Mouse (Mus musculus) hindbrain, embryonic 15.5 days (tissue): ENCODE measurements around the gene Lmx1b. TPM values are rescaled to one million over a fixed set of nuclear protein-coding genes. Genes with fewer than 3 reads are reported as not detected.

Experiments used
- ATAC-seq: fragments of 200-750 bp; cut with Nextera tagmentation; 2 replicates; pipeline ENCODE4 v1.8.0; 2017; ENCODE audit warnings: low read depth, moderate number of reproducible peaks, moderate TSS enrichment; ENCODE audit not compliant: low FRiP score
- H3K27ac ChIP-seq: fragments of 300-500 bp; sonication (generic); replicated peaks from 2 replicates; pipeline ENCODE4 v1.5.1; 2015; ENCODE audit warnings: mild to moderate bottlenecking, inconsistent platforms
- H3K27me3 ChIP-seq: fragments of 300-500 bp; sonication (generic); 2 replicates; pipeline ENCODE4 v1.6.1; 2015; ENCODE audit warnings: control low read depth, inconsistent platforms
- H3K36me3 ChIP-seq: fragments of 300-500 bp; sonication (generic); 2 replicates; pipeline ENCODE4 v1.6.1; 2015; ENCODE audit warnings: control low read depth, inconsistent platforms
- H3K4me1 ChIP-seq: fragments of 300-500 bp; sonication (generic); replicated peaks from 2 replicates; pipeline ENCODE4 v1.6.1; 2015; ENCODE audit warnings: control low read depth, inconsistent platforms
- H3K4me2 ChIP-seq: fragments of 300-500 bp; sonication (generic); 2 replicates; pipeline ENCODE4 v1.6.1; 2015; ENCODE audit warnings: moderate library complexity, mild to moderate bottlenecking, inconsistent platforms
- H3K4me3 ChIP-seq: fragments of 300-500 bp; sonication (generic); 2 replicates; pipeline ENCODE4 v1.5.1; 2015; ENCODE audit warnings: mild to moderate bottlenecking, inconsistent platforms
- H3K9ac ChIP-seq: fragments of 300-500 bp; sonication (generic); 2 replicates; pipeline ENCODE4 v1.6.1; 2015; ENCODE audit warnings: inconsistent platforms
- H3K9me3 ChIP-seq: fragments of 300-500 bp; sonication (generic); 2 replicates; pipeline ENCODE4 v1.6.1; 2016; ENCODE audit warnings: control low read depth, inconsistent platforms
- WGBS: fragments of 180-500 bp; shearing (Covaris S2); methylation state at CpG from one replicate; pipeline ENCODE4 v1.1.7; 2015; 5-methylcytosine and 5-hydroxymethylcytosine counted together
- polyA plus RNA-seq: library from polyadenylated mRNA; unstranded; fragments of >200 nt; fragmentation: Nextera tagmentation; extraction: Ambion mirVana; gene quantifications from 2 replicates; pipeline ENCODE4 v1.2.1, GENCODE M21; 2015

The Lmx1b gene
- 4.9 and 6.2 TPM in 2 replicates for polyA plus RNA-seq

DNA sequence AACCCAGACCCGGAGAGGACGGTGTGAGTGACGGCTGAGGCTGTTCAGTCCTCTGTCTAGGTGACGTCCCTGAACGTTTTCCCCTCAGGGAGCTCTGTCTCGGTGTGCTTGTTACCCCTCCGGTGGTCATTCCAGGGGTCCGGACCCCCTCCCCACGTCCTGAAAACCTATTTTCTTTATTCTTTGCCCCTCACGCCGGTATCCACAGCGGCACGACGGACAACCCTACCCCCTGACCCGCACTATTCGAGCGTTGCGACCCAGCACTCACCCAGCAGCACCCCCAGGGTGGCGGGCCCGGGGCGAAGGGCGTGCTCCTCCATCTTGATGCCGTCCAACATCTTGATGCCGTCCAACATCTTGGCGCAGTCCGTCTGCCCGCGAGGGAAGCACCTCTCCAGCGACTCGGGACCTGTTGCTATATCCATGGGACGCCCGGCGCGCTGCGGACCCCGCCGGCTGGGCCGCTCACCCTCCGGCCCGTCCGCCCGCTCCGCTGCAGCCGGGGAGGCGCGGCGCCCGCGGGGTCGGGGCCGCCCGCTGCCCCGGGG, at the start of gene Lmx1b:
Lmx1b (minus strand) TSS at position 341 of the 551 bp plus-strand sequence.
- Histone ChIP-seq H3K9ac (peak within 1 kb of the TSS; percentile 49), H3K4me1 (peaks cover 17% of the 10 kb centered on the region), H3K36me3 (no peaks in the 10 kb centered on the region), H3K9me3 (no peaks in the 10 kb centered on the region), H3K27me3 (peaks cover 78% of the 10 kb centered on the region), H3K27ac (peak within 1 kb of the TSS; percentile 77), H3K4me3 (peak within 1 kb of the TSS; percentile 39), H3K4me2 (peak within 1 kb of the TSS; percentile 53)
- WGBS, result 1% methylated on average over 39 of the region's 53 CpGs
- no peak for ATAC-seq

DNA sequence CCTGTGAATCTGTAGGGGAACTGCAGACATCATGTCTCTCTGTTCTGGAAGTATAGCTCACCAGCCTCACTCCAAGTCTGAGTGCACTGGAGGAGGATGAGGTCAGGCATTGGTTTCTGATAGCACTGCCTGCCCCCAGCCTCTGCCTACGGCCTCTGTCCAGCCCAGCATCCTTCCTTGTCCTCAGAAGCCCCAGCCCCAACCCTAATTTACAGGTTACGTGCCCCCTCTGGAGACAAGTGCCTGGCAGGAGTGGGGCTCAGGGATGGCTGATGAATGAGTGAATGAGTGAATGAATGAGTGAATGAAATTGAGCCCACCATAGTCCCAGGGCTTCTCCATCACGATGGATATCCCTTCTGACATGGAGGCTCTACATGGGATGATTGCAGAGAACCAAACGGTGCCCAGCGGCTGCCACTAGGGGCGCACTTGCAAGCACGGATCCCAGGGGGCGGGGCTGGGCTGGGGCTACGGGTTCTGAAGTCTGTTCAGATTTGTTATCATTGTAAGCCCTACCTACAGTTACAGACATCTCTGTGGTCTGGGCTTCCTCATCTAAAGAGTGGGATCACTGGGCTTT, 49.7 kb upstream of the Lmx1b start:
- Histone ChIP-seq H3K27me3 (no peaks in the 10 kb centered on the region), H3K9me3 (no peaks in the 10 kb centered on the region), H3K4me2 (peak overlapping the region; percentile 36; the same call in 1 of the 2 replicates), H3K4me3 (no peak overlapping the region), H3K9ac (no peak overlapping the region), H3K36me3 (no peaks in the 10 kb centered on the region), H3K4me1 (peaks cover 11% of the 10 kb centered on the region), H3K27ac (peak overlapping the region; percentile 52; the same call in 1 of the 2 replicates)
- ATAC-seq, result peak; percentile 27; the same call in 1 of the 2 replicates
- WGBS, result 33% methylated on average over 9 of the region's 9 CpGs

DNA sequence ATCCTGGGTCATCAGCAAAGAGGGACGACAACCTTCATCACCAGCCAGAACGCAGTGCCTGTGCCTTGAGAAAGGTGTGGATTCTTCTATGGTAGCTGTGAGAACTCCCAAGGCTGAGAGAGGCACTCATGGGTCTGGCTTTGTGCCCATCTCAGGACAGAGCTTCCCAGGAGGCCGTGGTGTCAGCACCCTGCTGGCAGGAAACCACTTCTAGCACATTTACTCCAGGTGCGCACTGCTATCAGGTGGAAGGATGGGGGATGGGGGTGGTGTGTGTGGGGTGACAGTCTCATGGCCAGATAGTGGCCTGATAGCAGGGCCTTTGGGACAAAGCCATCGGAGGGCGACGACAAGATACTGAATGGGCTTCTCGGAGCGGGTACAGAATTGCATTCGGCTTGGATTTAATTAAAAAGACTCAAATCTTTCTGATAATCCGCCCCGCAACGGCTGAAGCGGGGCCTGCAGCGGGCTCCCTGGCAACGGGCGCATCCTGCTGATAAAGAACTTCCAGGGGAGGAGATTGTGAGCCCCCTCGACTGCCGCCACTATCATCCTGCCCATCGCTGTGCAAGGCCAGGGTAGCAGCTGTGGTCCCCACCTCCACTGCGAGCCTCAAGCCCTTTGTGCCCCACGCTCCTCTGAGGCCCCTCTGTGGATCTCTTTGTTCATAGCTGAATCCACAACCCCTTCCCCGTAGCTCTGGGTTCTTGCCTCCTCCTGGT, 49.0 kb upstream of the Lmx1b start:
- H3K4me2 ChIP-seq, result peak overlapping the region; percentile 36
- H3K9ac ChIP-seq, result no peak overlapping the region
- WGBS, result 26% methylated on average over 23 of the region's 23 CpGs
- H3K9me3 ChIP-seq, result no peaks in the 10 kb centered on the region
- ATAC-seq, result peak; percentile 48; the same call in 1 of the 2 replicates
- no peak overlapping the region for H3K4me3 ChIP-seq
- no peaks in the 10 kb centered on the region for H3K36me3 ChIP-seq
- no peaks in the 10 kb centered on the region for H3K27me3 ChIP-seq
- peak overlapping the region; percentile 52; the same call in 1 of the 2 replicates for H3K27ac ChIP-seq
- peaks cover 11% of the 10 kb centered on the region for H3K4me1 ChIP-seq

DNA sequence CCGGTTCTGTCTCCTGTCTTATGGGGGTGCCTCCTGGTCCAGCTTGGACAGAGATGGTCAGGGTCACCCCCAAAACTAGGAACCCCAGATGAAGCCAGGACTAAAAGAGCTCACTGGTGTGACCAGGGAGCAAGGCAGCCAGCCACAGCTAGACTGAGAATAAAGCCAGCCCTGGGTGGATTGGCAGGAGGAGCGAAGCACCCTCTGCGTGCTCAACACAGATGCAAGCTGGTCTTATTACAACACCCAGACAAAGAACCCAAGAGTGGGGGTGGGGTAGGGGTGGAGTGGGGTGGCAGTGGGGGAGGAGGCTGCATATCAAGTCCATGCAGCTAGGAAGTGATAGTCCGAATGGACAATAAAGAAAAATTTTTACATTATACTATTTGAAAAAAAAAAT, 43.3 kb upstream of the Lmx1b start:
- 47% methylated on average over 4 of the region's 4 CpGs for WGBS
- H3K9me3 ChIP-seq, result no peaks in the 10 kb centered on the region
- H3K4me1 ChIP-seq, result 0 out of 2 replicates have a peak, but pooled peaks cover 4% of the 10 kb centered on the region
- no peak overlapping the region for H3K27ac ChIP-seq
- H3K4me2 ChIP-seq, result no peak overlapping the region
- H3K9ac ChIP-seq, result no peak overlapping the region
- no peak overlapping the region for H3K4me3 ChIP-seq
- ATAC-seq, result no peak
- H3K36me3 ChIP-seq, result no peaks in the 10 kb centered on the region
- peaks cover 2% of the 10 kb centered on the region; the same call in 1 of the 2 replicates for H3K27me3 ChIP-seq

DNA sequence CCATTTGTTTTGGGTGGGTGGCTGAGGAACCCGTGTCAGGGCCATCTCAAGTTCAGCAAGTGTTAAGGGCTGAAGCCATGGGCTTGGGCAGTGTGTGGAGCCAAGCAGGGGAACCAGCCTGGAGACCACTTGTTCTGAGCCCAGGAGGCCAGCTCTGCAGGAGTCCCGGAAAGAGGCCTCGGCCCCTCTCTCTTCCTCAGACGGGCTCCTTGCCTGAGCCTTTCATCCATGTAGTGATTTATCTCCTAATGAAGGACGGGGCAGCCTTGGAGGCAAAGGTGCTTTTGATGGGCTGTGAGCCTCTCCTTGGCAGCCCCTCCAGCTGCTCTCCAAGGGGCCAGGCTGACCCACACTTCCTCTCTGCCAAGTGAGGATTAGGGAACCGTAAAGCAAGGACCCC, 42.8 kb upstream of the Lmx1b start:
- no peak overlapping the region for H3K4me3 ChIP-seq
- ATAC-seq, result no peak

DNA sequence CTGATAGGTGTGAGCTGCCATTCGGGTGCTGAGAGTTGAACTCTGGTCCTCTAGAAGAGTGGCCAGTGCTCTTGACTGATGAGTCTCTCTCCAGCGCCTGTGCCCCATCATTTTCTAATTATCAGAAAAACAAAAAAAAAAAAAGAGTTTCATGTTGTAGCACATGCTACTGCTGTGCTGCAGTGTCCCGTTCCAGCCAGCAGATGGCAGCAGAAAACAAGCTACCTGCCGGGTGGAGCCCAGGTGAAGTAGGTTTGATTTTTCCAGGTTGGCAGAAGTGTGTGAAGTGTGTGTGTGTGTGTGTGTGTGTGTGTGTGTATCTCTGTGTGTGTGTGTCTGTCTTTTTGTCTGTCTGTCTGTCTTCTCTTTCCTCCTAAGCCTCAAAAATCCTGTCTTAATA, 41.9 kb upstream of the Lmx1b start:
- ATAC-seq, result no peak
- H3K4me2 ChIP-seq, result no peak overlapping the region
- H3K36me3 ChIP-seq, result no peaks in the 10 kb centered on the region
- H3K4me1 ChIP-seq, result 0 out of 2 replicates have a peak, but pooled peaks cover 4% of the 10 kb centered on the region
- no peak overlapping the region for H3K27ac ChIP-seq
- no peak overlapping the region for H3K9ac ChIP-seq
- no peaks in the 10 kb centered on the region for H3K9me3 ChIP-seq
- 12% methylated on average over 4 of the region's 4 CpGs for WGBS
- H3K27me3 ChIP-seq, result peaks cover 2% of the 10 kb centered on the region; the same call in 1 of the 2 replicates
- no peak overlapping the region for H3K4me3 ChIP-seq

More for the DNA sequence above, 42.8 kb upstream of the Lmx1b start:
- no peak overlapping the region for H3K27ac ChIP-seq
- 0 out of 2 replicates have a peak, but pooled peaks cover 4% of the 10 kb centered on the region for H3K4me1 ChIP-seq
- no peaks in the 10 kb centered on the region for H3K36me3 ChIP-seq
- H3K9me3 ChIP-seq, result no peaks in the 10 kb centered on the region
- no peak overlapping the region for H3K9ac ChIP-seq
- peaks cover 2% of the 10 kb centered on the region; the same call in 1 of the 2 replicates for H3K27me3 ChIP-seq
- 37% methylated on average over 6 of the region's 6 CpGs for WGBS
- H3K4me2 ChIP-seq, result no peak overlapping the region

DNA sequence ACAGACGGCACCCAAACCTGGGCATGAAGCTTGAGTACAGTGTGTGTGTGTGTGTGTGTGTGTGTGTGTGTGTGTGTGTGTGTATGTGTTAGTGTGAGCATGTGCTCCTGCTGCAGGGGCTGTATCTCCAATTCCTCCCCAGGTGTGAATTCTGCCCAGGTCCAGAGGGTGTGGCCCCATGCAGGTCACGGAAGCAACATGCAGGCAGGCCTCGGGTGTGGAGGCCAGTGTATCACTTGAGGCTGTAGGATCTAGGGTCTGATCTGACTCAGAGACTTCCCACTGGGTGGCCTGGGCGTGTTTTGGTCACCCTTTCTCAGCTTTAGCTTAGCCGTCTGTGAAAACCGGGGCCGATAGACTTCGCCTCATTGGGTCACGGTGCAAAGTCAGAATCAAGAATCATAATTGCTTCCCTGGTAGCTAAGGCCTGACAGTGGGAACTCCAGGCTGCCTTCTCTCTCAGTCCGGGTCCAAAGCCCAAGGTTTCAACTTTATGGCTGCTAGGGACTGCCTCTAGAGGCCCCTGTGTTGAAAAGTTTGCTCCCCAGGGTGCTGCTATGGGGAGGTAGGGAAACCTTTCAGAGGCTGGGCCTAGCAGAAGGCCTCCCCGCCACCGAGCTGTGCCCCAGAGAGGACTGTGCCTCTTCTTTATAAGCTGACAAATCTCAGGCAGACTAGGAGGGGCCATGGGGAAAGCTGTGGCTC, 38.8 kb upstream of the Lmx1b start:
- Histone ChIP-seq H3K4me1 (0 out of 2 replicates have a peak, but pooled peaks cover 4% of the 10 kb centered on the region), H3K27ac (no peak overlapping the region)

DNA sequence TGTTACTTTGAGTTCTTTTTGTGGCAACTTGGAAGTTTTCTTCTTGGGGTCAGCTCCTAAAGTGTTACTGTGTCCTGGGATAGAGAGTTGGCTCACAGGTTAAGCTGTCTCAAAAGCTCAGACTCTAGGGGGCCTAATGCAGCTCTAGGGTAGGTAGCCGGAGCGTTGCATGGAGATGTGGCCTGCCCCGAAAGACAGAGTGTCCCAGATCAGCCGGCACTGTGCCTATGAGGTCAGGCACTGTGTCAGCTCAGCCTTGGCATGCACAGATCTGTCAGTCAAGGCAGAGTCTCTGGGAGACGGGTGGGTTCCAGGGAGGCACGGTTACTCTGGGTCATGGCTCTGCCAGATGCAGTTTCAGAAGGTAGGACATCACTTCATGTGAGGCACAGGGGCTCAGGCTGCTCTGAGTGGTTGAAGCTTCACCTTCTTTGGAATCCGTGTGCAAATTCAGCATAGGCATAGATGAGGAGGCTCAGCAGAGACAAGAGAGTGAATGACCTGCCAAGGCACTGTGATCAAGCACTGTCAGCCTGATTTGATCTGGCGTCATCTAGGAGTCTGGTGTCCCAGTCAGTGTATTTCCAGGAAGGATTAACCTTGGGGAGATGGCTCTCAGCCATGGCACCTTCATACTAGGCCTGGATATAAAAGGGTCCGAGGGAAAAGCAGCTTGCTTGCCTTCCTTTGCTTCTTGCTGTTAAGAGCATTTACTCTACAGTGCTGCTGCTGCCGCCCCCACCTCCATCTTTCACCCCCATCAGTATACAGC, 32.6 kb upstream of the Lmx1b start:
- no peaks in the 10 kb centered on the region for H3K36me3 ChIP-seq
- H3K27me3 ChIP-seq, result no peaks in the 10 kb centered on the region
- H3K27ac ChIP-seq, result no peak overlapping the region
- WGBS, result 77% methylated on average over 10 of the region's 10 CpGs
- no peak overlapping the region for H3K9ac ChIP-seq
- H3K4me2 ChIP-seq, result no peak overlapping the region
- H3K4me3 ChIP-seq, result no peak overlapping the region
- H3K4me1 ChIP-seq, result no peaks in the 10 kb centered on the region
- ATAC-seq, result no peak
- H3K9me3 ChIP-seq, result no peaks in the 10 kb centered on the region

More for the DNA sequence above, 38.8 kb upstream of the Lmx1b start:
- Histone ChIP-seq H3K4me3 (no peak overlapping the region), H3K9ac (no peak overlapping the region), H3K4me2 (no peak overlapping the region), H3K9me3 (no peaks in the 10 kb centered on the region), H3K36me3 (no peaks in the 10 kb centered on the region), H3K27me3 (peaks cover 2% of the 10 kb centered on the region; the same call in 1 of the 2 replicates)
- WGBS, result 69% methylated on average over 12 of the region's 12 CpGs
- no peak for ATAC-seq

DNA sequence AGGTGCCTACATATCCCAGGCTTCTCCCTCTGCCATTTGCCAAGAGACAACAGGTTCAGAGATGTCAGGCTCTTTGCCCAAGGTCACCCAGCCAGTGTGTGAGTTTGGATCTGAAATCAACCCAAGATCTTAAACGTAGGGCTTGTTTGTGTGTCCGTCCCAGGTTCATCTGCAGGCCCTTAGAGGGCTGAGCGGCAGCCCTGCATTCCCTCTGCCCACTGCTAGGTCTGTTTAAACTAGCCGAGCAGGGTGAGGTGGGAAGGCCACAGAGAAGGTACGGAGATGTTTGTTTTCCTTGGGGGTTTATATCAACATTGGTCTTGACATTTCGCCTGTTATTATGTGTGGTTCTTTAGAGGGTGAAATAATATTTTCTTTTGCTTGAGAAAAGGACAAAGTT, 28.4 kb upstream of the Lmx1b start:
- Histone ChIP-seq H3K36me3 (no peaks in the 10 kb centered on the region), H3K9me3 (no peaks in the 10 kb centered on the region), H3K4me2 (no peak overlapping the region), H3K27ac (no peak overlapping the region), H3K27me3 (no peaks in the 10 kb centered on the region), H3K9ac (no peak overlapping the region), H3K4me3 (no peak overlapping the region), H3K4me1 (peaks cover 11% of the 10 kb centered on the region)
- no peak for ATAC-seq
- WGBS, result 87% methylated on average over 6 of the region's 6 CpGs

DNA sequence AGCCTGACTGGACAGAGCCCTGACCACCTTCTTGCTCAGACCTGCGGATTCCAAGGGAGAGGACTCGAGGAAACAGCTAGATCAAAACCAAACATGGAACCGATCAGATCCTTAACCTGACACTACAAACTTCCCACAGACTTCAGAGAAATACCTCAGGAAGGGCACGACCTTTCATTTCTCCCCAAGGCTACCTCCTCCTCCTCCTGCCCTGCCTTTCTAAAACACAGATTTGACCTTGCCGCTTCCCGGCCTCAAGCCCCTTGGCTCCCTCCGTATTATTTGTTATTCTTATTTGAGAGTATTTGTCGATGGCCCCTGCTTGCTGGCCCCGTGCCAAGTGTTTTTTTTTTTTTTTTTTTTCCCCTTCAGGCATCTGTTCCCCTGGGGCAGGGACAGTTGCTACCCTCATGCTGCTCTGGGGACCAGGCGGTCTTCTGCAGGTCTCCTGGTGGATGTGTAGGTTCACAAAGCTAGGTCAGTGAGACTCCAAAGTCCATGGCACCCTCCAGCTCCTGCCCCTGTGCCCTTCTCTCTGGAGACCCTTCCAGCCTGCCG, 26.2 kb upstream of the Lmx1b start:
- ATAC-seq, result no peak
- no peak overlapping the region for H3K9ac ChIP-seq
- WGBS, result 45% methylated on average over 11 of the region's 11 CpGs
- H3K4me3 ChIP-seq, result no peak overlapping the region
- peaks cover 11% of the 10 kb centered on the region for H3K4me1 ChIP-seq
- no peaks in the 10 kb centered on the region for H3K36me3 ChIP-seq
- no peaks in the 10 kb centered on the region for H3K9me3 ChIP-seq
- no peaks in the 10 kb centered on the region for H3K27me3 ChIP-seq
- no peak overlapping the region for H3K4me2 ChIP-seq
- H3K27ac ChIP-seq, result no peak overlapping the region
